Mouse (Mus musculus): ENCODE results near the gene Kras. TPM values are rescaled to one million over a fixed set of nuclear protein-coding genes. Genes with fewer than 3 reads are reported as not detected.

Kras gene
- total and polyA plus RNA-seq, 3 experiments, result 5.9 to 32.8 (median 18.8) TPM

DNA sequence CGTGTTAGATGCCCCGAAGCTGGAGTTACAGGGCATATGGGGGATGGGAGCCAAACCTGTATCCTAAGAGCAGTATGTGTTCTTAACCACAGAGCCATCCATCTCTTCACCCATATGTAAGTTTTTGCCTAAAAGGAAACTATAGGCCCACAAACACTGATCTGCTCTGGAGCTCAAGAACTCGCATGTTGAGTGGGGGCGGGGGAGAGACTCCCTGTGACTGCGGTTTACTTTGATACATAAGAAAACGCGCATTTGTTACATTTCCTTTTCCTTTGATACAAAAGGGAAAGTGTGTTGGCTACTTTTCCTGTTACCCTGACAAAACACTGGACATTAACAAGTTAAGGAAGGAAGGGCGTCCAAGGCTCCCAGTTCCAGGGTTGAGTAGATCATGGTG lies 34.2 kb upstream of the Kras start:
- Histone ChIP-seq H3K79me2 (replicated peaks; ENCODE audit: control insufficient read depth, extremely low read depth, insufficient read depth, poor library complexity, severe bottlenecking) (no peaks in the 10 kb centered on the region), H3K27me3 (replicated peaks) (no peaks in the 10 kb centered on the region), H3K4me3 (replicated peaks in 1 of 3; ENCODE audit: low read depth in 2 of 3, low read length in 2 of 3, poor library complexity in 1 of 3) (no peak overlapping the region), H3K36me3 (replicated peaks in 1 of 2; ENCODE audit: control insufficient read depth in 1 of 2, insufficient read depth in 1 of 2, low read length in 1 of 2) (no peaks in the 10 kb centered on the region), H3K9ac (ENCODE audit: insufficient read depth, low read depth) (no peak overlapping the region), H3K9me3 (replicated peaks; ENCODE audit: low read length) (peaks cover 11% of the 10 kb centered on the region), H3K4me1 (ENCODE audit: control insufficient read depth in 1 of 2, insufficient read depth in 2 of 2) (peaks cover 0 to 4% of the 10 kb centered on the region in 2 experiments; a peak in 2 of 4 replicates), H3K27ac (ENCODE audit: insufficient read depth, low read depth) (no peak overlapping the region), H3K4me2 (ENCODE audit: insufficient read depth, low read depth, poor library complexity, severe bottlenecking) (no peak overlapping the region)
- DNase-seq (ENCODE audit: extremely low read depth), result no peak
- in situ Hi-C loops (cut with MboI; ENCODE audit: low pct_ligation_motif_present, low pct_unique_long_range_greater_than_20kb, low sequenced_read_pairs) (no loop called here), dilution Hi-C loops (cut with MboI; ENCODE audit: extremely low pct_ligation_motif_present, extremely low pct_unique_long_range_greater_than_20kb, low sequenced_read_pairs) (no loop called here)
- TF ChIP-seq MAFK (IDR thresholded peaks at IDR 0.05; ENCODE audit: insufficient replicate concordance, low read length) (no peak), MXI1 (IDR thresholded peaks at IDR 0.05; ENCODE audit: low read depth, low read length) (no peak), ELF1 (IDR thresholded peaks at IDR 0.05; ENCODE audit: low read depth, low read length) (no peak), ZKSCAN1 (IDR thresholded peaks at IDR 0.05; ENCODE audit: borderline replicate concordance, low read depth, low read length) (no peak), CHD1 (IDR thresholded peaks at IDR 0.05; ENCODE audit: low read depth, low read length) (no peak), MAX (IDR thresholded peaks at IDR 0.05; ENCODE audit: low read length) (no peak), PAX5 (IDR thresholded peaks at IDR 0.05; ENCODE audit: low read length) (no peak), TBP (conservative IDR thresholded peaks at IDR 0.05; ENCODE audit: low read depth, low read length) (no peak), ZC3H11A (IDR thresholded peaks at IDR 0.05; ENCODE audit: low read depth, low read length) (no peak), E2F4 (IDR thresholded peaks at IDR 0.05; ENCODE audit: insufficient replicate concordance, low read depth, low read length) (no peak), USF2 (conservative IDR thresholded peaks at IDR 0.05; ENCODE audit: low read depth, low read length) (no peak), NRF1 (IDR thresholded peaks at IDR 0.05; ENCODE audit: low read depth, low read length) (no peak), UBTF (IDR thresholded peaks at IDR 0.05; ENCODE audit: low read depth, low read length) (no peak), CTCF (conservative IDR thresholded peaks at IDR 0.05 in 1 of 2, IDR thresholded peaks at IDR 0.05 in 1 of 2; ENCODE audit: low read depth in 2 of 2, low read length in 2 of 2) (no peak), BHLHE40 (IDR thresholded peaks at IDR 0.05; ENCODE audit: low read depth, low read length) (no peak), SIN3A (IDR thresholded peaks at IDR 0.05; ENCODE audit: low read length) (no peak), SMC3 (IDR thresholded peaks at IDR 0.05; ENCODE audit: low read depth, low read length) (no peak), MAZ (IDR thresholded peaks at IDR 0.05; ENCODE audit: low read depth, low read length) (no peak), ZNF384 (IDR thresholded peaks at IDR 0.05; ENCODE audit: low read depth, low read length) (no peak), TCF12 (IDR thresholded peaks at IDR 0.05; ENCODE audit: low read depth, low read length) (no peak)

DNA sequence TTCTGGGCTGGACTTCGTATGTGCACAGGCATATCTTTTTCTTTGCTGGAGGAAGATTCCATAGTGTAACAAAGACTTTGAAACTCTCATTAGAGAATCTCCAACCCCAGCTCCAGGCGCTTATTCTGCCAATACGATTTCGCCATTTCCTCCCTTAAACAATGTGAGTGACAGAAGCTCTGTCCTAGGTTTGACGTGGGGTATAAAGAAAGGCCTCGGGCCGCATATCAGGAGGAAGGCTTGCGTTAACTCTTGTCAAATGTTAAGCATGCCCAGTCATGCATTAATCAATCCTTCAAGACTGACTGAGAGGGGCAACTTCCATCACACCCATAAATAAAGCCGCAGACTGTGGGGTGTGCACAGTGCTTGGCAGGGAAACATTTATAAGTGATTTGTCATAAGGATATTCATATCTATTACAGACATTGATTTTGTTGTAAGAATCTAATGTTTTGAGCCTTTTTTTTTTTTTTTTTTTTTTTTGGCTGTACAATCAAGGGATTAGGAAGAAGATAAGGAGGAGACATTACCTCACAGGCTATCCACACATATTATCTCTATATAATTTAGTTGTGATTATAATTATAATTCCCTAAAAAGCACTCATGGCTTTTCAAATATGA lies 27.2 kb upstream of the Kras start:
- no peak overlapping the region for H3K4me3 ChIP-seq (replicated peaks in 1 of 3; ENCODE audit: low read depth in 2 of 3, low read length in 2 of 3, poor library complexity in 1 of 3)
- TF ChIP-seq PAX5 (IDR thresholded peaks at IDR 0.05; ENCODE audit: low read length) (no peak), JUND (conservative IDR thresholded peaks at IDR 0.05; ENCODE audit: low read depth, low read length) (no peak), CHD1 (IDR thresholded peaks at IDR 0.05; ENCODE audit: low read depth, low read length) (no peak)
- H3K27me3 ChIP-seq (replicated peaks), result peaks cover 2% of the 10 kb centered on the region
- H3K79me2 ChIP-seq (replicated peaks; ENCODE audit: control insufficient read depth, extremely low read depth, insufficient read depth, poor library complexity, severe bottlenecking), result no peaks in the 10 kb centered on the region
- no peak for DNase-seq (ENCODE audit: extremely low read depth)
- no peak overlapping the region for H3K27ac ChIP-seq (ENCODE audit: insufficient read depth, low read depth)
- H3K4me2 ChIP-seq (ENCODE audit: insufficient read depth, low read depth, poor library complexity, severe bottlenecking), result peak overlapping the region; percentile 80
- no peaks in the 10 kb centered on the region for H3K9me3 ChIP-seq (replicated peaks; ENCODE audit: low read length)
- dilution Hi-C loops (cut with MboI; ENCODE audit: extremely low pct_ligation_motif_present, extremely low pct_unique_long_range_greater_than_20kb, low sequenced_read_pairs) (no loop called here), in situ Hi-C loops (cut with MboI; ENCODE audit: low pct_ligation_motif_present, low pct_unique_long_range_greater_than_20kb, low sequenced_read_pairs) (no loop called here)
- H3K4me1 ChIP-seq (ENCODE audit: control insufficient read depth in 1 of 2, insufficient read depth in 2 of 2), result peaks cover 6 to 44% of the 10 kb centered on the region in 2 experiments; a peak in 3 of 4 replicates
- no peak overlapping the region for H3K9ac ChIP-seq (ENCODE audit: insufficient read depth, low read depth)
- H3K36me3 ChIP-seq (replicated peaks in 1 of 2; ENCODE audit: control insufficient read depth in 1 of 2, insufficient read depth in 1 of 2, low read length in 1 of 2), result no peaks in the 10 kb centered on the region

Measured in CH12.LX (cell line).